Mouse (Mus musculus) neural tube, embryonic 11.5 days (tissue): ENCODE measurements around the gene Nvl. TPM values are rescaled to one million over a fixed set of nuclear protein-coding genes. Genes with fewer than 3 reads are reported as not detected.
A peak's percentile ranks its signal among the peaks of the same experiment; 100 is the strongest.

Experiments
- ATAC-seq: fragments of 200-750 bp; cut with Nextera tagmentation; 2 replicates; pipeline ENCODE4 v1.8.0; 2017; ENCODE audit warnings: moderate number of reproducible peaks, mild to moderate bottlenecking, moderate TSS enrichment, moderate library complexity; ENCODE audit not compliant: insufficient read depth, low FRiP score, low TSS enrichment
- DNase-seq: peaks from one replicate; pipeline ENCODE4 v3.0.0-alpha.2; 2015; ENCODE audit warnings: low spot score
- H3K27ac ChIP-seq: fragments of 300-500 bp; sonication (generic); 2 replicates; pipeline ENCODE4 v1.5.1; 2014; ENCODE audit warnings: low read depth, mild to moderate bottlenecking, low read length
- H3K27me3 ChIP-seq: fragments of 300-500 bp; sonication (generic); 2 replicates; pipeline ENCODE4 v1.6.1; 2014; ENCODE audit warnings: mild to moderate bottlenecking, low read length, mixed read lengths; ENCODE audit not compliant: control insufficient read depth, insufficient read depth
- H3K36me3 ChIP-seq: fragments of 300-500 bp; sonication (generic); 2 replicates; pipeline ENCODE4 v1.6.1; 2014; ENCODE audit warnings: mild to moderate bottlenecking, low read length, moderate library complexity, mixed read lengths; ENCODE audit not compliant: control insufficient read depth, insufficient read depth
- H3K4me1 ChIP-seq: fragments of 300-500 bp; sonication (generic); 2 replicates; pipeline ENCODE4 v1.6.1; 2014; ENCODE audit warnings: low read length, mixed read lengths; ENCODE audit not compliant: control insufficient read depth, insufficient read depth
- H3K4me2 ChIP-seq: fragments of 300-500 bp; sonication (generic); 2 replicates; pipeline ENCODE4 v1.6.1; 2014; ENCODE audit warnings: low read depth, mild to moderate bottlenecking, moderate library complexity
- H3K4me3 ChIP-seq: fragments of 300-500 bp; sonication (generic); 2 replicates; pipeline ENCODE4 v1.5.1; 2014; ENCODE audit warnings: low read depth, low read length
- H3K9ac ChIP-seq: fragments of 300-500 bp; sonication (generic); 2 replicates; pipeline ENCODE4 v1.6.1; 2014; ENCODE audit warnings: mild to moderate bottlenecking, low read length
- H3K9me3 ChIP-seq: fragments of 300-500 bp; sonication (generic); 2 replicates; pipeline ENCODE4 v1.6.1; 2016; ENCODE audit warnings: low read length; ENCODE audit not compliant: control insufficient read depth
- WGBS: fragments of 180-500 bp; shearing (Covaris S2); extraction: QIAGEN DNeasy Blood & Tissue Kit; methylation state at CpG from one replicate; pipeline ENCODE4 v1.1.7; 2014; 5-methylcytosine and 5-hydroxymethylcytosine counted together
- polyA plus RNA-seq: library from polyadenylated mRNA; unstranded; fragments of >200 nt; fragmentation: Nextera tagmentation; extraction: Ambion mirVana; gene quantifications from 2 replicates; pipeline ENCODE4 v1.2.1, GENCODE M21; 2014

The Nvl gene
- polyA plus RNA-seq, 1 experiment from 2014 or later = 39.2 TPM

- Histone ChIP-seq H3K36me3 (no peaks in the 10 kb centered on the region), H3K4me1 (peaks cover 11% of the 10 kb centered on the region; the same call in 1 of the 2 replicates), H3K9me3 (no peaks in the 10 kb centered on the region), H3K4me3 (no peak overlapping the region), H3K27me3 (no peaks in the 10 kb centered on the region), H3K27ac (no peak overlapping the region), H3K9ac (no peak overlapping the region), H3K4me2 (no peak overlapping the region)
- ATAC-seq (no peak), DNase-seq (no peak)
- WGBS = 74% methylated on average over 3 of the region's 3 CpGs
These were observed 5.5 kb upstream of the Nvl start for GRCm38 (mm10) chr1:181149373-181150017.

DNA sequence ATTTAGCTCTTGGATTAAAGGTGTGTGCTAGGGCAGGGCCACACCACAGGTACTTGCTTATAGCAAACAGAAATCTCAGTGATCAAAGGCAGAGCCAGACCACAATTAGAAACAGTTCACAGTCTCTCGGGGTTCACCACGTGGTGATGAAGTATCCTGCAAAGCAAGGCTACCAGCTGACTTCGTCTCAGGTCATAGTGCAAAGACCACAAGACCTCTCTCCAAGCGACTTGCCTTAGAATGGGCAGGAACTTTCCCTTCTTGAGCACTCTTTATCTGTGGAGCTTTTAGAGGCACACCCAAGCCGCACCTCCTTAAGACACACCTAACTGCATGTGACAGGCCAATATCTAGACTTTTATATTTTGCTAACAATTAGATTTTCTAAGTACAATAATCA, 4.5 kb upstream of the Nvl start:
- 79% methylated on average over 5 of the region's 5 CpGs for WGBS
- no peak overlapping the region for H3K4me2 ChIP-seq
- H3K9ac ChIP-seq = no peak overlapping the region
- no peak for ATAC-seq
- DNase-seq = no peak
- H3K9me3 ChIP-seq = no peaks in the 10 kb centered on the region
- no peaks in the 10 kb centered on the region for H3K36me3 ChIP-seq
- no peak overlapping the region for H3K27ac ChIP-seq
- no peak overlapping the region for H3K4me3 ChIP-seq
- peaks cover 11% of the 10 kb centered on the region; the same call in 1 of the 2 replicates for H3K4me1 ChIP-seq
- H3K27me3 ChIP-seq = no peaks in the 10 kb centered on the region

GRCm38 (mm10) chr1:181146187-181146586, 2.2 kb upstream of the Nvl start:
- H3K4me1 ChIP-seq = peaks cover 10% of the 10 kb centered on the region
- ATAC-seq (no peak), DNase-seq (no peak)
- no peaks in the 10 kb centered on the region for H3K36me3 ChIP-seq
- no peak overlapping the region for H3K27ac ChIP-seq
- H3K9me3 ChIP-seq = no peaks in the 10 kb centered on the region
- no peak overlapping the region for H3K4me3 ChIP-seq
- WGBS = 93% methylated on average over 2 of the region's 2 CpGs
- no peak overlapping the region for H3K9ac ChIP-seq
- no peaks in the 10 kb centered on the region for H3K27me3 ChIP-seq
- H3K4me2 ChIP-seq = 0 out of 2 replicates have a peak overlapping the region, but pooled peaks have one; percentile 4

DNA sequence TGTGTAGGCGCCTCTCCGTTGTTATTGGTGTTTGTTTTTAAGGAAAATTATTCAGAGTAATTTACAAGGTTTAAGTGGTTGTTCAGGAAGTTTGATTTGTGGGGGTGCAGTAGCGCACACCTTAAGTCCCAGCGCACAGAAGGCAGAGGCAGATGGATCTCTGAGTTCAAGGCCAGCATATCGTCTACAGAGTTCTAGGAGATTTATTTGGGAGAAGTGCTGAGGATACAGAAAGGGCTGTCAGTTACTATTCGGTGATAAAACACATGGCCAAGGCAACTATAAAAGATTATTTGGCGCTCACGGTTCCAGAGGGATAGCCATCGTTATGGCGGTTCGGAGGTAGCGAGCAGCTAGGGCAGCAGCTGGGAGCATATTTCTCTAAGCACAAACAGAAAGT, 962 bp upstream of the Nvl start:
- ATAC-seq (no peak), DNase-seq (peak; percentile 10)
- H3K27ac ChIP-seq = no peak overlapping the region
- H3K9me3 ChIP-seq = no peaks in the 10 kb centered on the region
- no peaks in the 10 kb centered on the region for H3K27me3 ChIP-seq
- H3K36me3 ChIP-seq = no peaks in the 10 kb centered on the region
- H3K4me1 ChIP-seq = peaks cover 10% of the 10 kb centered on the region
- peak overlapping the region; percentile 62 for H3K9ac ChIP-seq
- WGBS = 17% methylated on average over 12 of the region's 12 CpGs
- peak overlapping the region; percentile 57 for H3K4me3 ChIP-seq
- peak overlapping the region; percentile 61 for H3K4me2 ChIP-seq

GRCm38 (mm10) chr1:181143609-181143949, 425 bp downstream of the Nvl start:
- H3K27ac ChIP-seq = no peak overlapping the region
- peak; percentile 49 for ATAC-seq
- DNase-seq = no peak
- H3K27me3 ChIP-seq = no peaks in the 10 kb centered on the region
- peak overlapping the region; percentile 52 for H3K9ac ChIP-seq
- H3K36me3 ChIP-seq = peaks cover 3% of the 10 kb centered on the region
- H3K4me1 ChIP-seq = peaks cover 10% of the 10 kb centered on the region
- H3K9me3 ChIP-seq = no peaks in the 10 kb centered on the region
- under 1% methylated on average over 12 of the region's 12 CpGs for WGBS
- H3K4me3 ChIP-seq = peak overlapping the region; percentile 57
- peak overlapping the region; percentile 61 for H3K4me2 ChIP-seq

- H3K4me3 ChIP-seq = no peak overlapping the region
- no peak overlapping the region for H3K27ac ChIP-seq
- 91% methylated on average over 7 of the region's 7 CpGs for WGBS
- H3K36me3 ChIP-seq = peaks cover 8% of the 10 kb centered on the region
- no peaks in the 10 kb centered on the region for H3K9me3 ChIP-seq
- DNase-seq (no peak), ATAC-seq (no peak)
- no peak overlapping the region for H3K9ac ChIP-seq
- peaks cover 5% of the 10 kb centered on the region for H3K4me1 ChIP-seq
- no peaks in the 10 kb centered on the region for H3K27me3 ChIP-seq
- H3K4me2 ChIP-seq = no peak overlapping the region
These were observed 5.3 kb downstream of the Nvl start for GRCm38 (mm10) chr1:181138730-181139129.

GRCm38 (mm10) chr1:181131915-181132314, 12.1 kb downstream of the Nvl start:
- no peaks in the 10 kb centered on the region for H3K9me3 ChIP-seq
- no peak overlapping the region for H3K27ac ChIP-seq
- peaks cover 13% of the 10 kb centered on the region for H3K36me3 ChIP-seq
- no peaks in the 10 kb centered on the region for H3K4me1 ChIP-seq
- no peak overlapping the region for H3K9ac ChIP-seq
- no peaks in the 10 kb centered on the region for H3K27me3 ChIP-seq
- no peak overlapping the region for H3K4me2 ChIP-seq
- DNase-seq (no peak), ATAC-seq (no peak)
- WGBS = 95% methylated on average over 6 of the region's 6 CpGs
- H3K4me3 ChIP-seq = no peak overlapping the region

DNA sequence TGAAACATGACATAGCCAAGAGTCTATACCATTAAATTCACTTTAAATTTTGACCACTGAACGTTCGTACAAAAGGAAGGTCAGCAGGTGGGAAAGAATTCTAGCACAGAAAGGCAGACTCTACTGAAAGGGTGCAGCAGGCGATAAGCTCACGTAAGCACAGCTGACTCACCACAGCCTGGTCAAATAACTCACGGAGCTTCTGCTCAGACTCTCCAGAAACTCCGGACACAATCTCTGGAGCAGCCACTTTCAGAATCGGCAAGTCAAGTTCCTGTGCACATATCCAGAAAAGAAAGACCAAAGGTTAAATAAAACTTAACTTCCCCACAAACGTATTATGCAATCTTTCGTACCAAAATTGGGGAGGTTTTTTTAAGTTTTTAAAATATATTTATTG, 17.2 kb downstream of the Nvl start:
- no peaks in the 10 kb centered on the region for H3K4me1 ChIP-seq
- DNase-seq = no peak
- ATAC-seq = no peak
- no peak overlapping the region for H3K27ac ChIP-seq
- H3K4me2 ChIP-seq = no peak overlapping the region
- 94% methylated on average over 9 of the region's 9 CpGs for WGBS
- H3K9ac ChIP-seq = no peak overlapping the region
- H3K36me3 ChIP-seq = peaks cover 13% of the 10 kb centered on the region
- H3K4me3 ChIP-seq = no peak overlapping the region
- H3K27me3 ChIP-seq = no peaks in the 10 kb centered on the region
- H3K9me3 ChIP-seq = no peaks in the 10 kb centered on the region

- ATAC-seq (no peak), DNase-seq (no peak)
- Histone ChIP-seq H3K9me3 (no peaks in the 10 kb centered on the region), H3K4me2 (no peak overlapping the region), H3K9ac (no peak overlapping the region), H3K27me3 (no peaks in the 10 kb centered on the region), H3K27ac (no peak overlapping the region), H3K36me3 (peaks cover 13% of the 10 kb centered on the region), H3K4me1 (no peaks in the 10 kb centered on the region), H3K4me3 (no peak overlapping the region)
- WGBS = 92% methylated on average over 3 of the region's 3 CpGs
These were observed 18.1 kb downstream of the Nvl start for GRCm38 (mm10) chr1:181125916-181126315.
